Mouse (Mus musculus) megakaryocyte-erythroid progenitor cell, adult 5-6 weeks (primary cell): ENCODE measurements at regions not wholly inside any gene's neighbourhood (a gene's known extent, or its start where the extent isn't known, plus 50 kb on each side); places are given as distances from the start of the nearest gene placed in this dataset.
A peak's percentile ranks its signal among the peaks of the same experiment; 100 is the strongest.
"Not testable (repeated sequence)": the region's sequence is repeated elsewhere in the genome, so short reads cannot be mapped to it uniquely, and the experiment has no call there.

ENCODE experiments used
- ATAC-seq: replicated peaks from 2 replicates; pipeline ENCODE4 v1.8.0; 2016; ENCODE audit warnings: mild to moderate bottlenecking, inconsistent platforms; ENCODE audit not compliant: severe bottlenecking, poor library complexity, low FRiP score, low TSS enrichment

- no peak for ATAC-seq
These were observed 759.3 kb upstream of the Gm38303 start for GRCm38 (mm10) chr3:11094804-11095203.

DNA sequence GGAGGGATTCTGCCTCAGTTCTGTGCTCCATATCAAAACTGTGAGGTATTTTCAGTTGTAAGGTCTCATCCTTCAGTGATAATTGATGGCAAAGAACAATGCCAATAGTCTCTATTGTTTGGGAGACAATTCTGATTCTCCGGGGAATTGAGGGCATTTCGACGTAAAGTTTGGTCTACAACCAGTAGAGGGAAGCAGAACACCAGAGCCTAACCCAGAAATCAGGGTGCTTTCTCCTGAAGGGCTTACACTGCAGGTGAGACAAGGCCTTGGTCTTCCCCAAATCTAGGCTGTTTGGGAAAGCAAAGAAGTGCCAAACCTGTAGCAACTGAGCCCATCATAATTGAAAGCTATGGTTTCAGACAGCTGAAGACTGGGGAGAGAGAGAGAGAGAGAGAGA lies 758.7 kb upstream of the Gm38303 start:
- no peak for ATAC-seq

DNA sequence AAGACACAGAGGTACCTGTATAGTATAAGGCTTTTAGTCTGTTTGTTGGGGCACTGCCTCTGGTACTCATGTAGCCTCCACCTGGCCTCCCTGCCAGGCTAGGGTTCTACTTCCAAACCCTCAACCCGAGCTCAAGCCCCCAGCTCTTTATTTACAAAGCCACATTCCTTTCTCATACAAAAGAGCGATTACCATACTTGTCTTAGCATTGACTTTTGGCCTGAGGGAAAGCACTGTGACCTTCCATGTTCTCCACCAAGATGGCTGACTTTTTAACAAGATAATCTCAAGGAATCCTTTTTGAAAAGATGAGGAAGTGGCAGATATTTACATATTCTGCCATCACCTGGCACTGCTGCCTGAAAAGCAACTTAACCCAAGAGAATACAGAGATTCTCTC lies 747.8 kb upstream of the Gm38303 start:
- ATAC-seq, result no peak

- ATAC-seq, result no peak
These were observed 738.5 kb upstream of the Gm38303 start for GRCm38 (mm10) chr3:11074012-11074411.

DNA sequence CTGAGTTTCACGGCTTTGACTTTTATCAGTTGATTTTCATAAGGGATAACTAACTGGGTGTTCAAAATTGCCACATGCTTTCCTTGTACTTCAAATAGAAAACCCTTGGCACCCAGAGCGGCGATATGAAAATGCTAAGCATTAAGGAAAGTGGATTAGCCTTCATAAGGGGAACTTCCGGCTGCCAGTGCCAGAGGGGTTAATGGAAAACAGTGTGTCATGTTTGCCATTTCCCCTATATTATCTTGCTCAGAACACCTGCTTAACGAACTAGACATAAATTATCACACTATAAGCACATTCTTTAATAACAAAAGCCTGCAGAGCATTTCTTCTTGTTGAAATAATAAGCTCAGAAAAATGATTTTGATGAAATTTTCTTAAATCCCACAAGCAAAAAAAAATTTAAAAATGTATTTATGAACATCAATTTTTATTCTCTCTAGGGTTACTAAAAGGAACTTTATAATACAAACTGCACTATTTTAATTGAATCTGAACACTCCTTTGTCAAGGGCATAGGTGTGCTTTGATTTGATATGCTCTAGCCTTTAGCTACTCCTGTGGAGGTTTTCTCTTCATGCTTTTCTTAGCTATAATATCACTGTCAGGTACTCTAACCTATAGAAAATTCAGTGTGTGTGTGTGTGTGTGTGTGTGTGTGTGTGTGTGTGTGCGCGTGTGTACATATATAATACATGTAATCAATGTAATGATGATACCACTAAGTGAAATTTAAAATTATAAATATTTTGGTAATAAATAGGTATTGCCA lies 699.7 kb upstream of the Gm38303 start:
- ATAC-seq, result peak; percentile 88

DNA sequence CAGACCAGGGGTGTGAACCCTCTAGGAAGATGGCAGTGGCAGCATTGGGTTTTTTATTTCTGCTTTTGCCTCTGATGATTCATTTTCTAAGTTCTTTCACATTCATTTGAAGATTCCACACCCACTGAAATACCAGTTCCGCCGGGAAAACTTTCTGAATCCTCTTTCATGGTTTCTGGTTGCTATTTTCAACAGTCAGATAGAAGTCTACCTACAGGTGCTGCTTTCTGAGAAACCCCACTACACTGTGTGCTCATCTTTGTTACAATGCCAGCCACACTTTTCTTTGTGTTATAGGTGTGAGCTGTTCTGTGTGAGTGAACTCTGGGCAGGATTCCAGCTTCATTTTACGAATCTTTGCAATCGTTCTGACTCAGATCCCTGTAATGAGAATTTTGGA lies 694.5 kb upstream of the Gm38303 start:
- ATAC-seq, result no peak

GRCm38 (mm10) chr3:11024422-11024821 lies 688.9 kb upstream of the Gm38303 start:
- ATAC-seq, result no peak

GRCm38 (mm10) chr3:11020048-11020447 lies 684.6 kb upstream of the Gm38303 start:
- ATAC-seq, result no peak

DNA sequence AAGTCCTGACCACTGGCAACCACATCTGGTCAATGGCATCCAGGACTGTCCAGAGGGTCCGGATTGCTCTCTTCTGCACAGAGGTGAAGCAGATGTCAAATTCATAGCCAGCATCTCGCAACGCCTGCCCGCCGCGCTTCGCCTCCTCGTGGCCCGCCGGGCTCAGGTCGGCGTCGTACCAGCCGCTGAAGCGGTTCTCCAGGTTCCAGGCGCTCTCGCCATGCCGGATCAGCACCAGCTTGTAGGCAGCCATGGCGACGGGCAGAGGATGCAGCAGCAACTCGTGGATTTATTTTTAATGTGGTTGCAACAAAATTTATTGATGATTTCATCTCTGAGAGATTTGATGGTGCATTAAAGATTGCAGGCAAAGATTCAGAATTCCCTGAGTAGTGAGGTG lies 679.4 kb upstream of the Gm38303 start:
- ATAC-seq, result not testable (repeated sequence)

- no peak for ATAC-seq
These were observed 671.9 kb upstream of the Gm38303 start for GRCm38 (mm10) chr3:11007363-11007762.

GRCm38 (mm10) chr3:11006531-11007269 lies 671.2 kb upstream of the Gm38303 start:
- ATAC-seq, result no peak

DNA sequence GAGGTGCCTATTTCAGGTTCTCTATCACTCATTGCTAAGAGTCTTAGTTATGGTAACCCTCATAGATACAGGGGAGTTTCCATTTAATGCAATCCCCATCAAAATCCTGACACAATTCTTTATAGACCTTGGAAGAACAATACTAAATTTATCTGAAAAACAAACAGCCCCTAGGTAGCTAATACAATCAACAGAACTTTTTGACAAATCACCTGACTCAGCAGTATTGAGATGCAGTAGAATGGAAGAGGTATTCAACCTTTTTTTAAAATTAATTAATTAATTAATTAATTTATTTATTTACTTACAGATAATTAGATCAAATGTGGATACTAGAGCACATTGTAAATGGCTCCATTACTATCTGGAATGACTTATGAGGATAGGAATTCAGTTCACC lies 643.5 kb upstream of the Gm38303 start:
- ATAC-seq, result no peak

DNA sequence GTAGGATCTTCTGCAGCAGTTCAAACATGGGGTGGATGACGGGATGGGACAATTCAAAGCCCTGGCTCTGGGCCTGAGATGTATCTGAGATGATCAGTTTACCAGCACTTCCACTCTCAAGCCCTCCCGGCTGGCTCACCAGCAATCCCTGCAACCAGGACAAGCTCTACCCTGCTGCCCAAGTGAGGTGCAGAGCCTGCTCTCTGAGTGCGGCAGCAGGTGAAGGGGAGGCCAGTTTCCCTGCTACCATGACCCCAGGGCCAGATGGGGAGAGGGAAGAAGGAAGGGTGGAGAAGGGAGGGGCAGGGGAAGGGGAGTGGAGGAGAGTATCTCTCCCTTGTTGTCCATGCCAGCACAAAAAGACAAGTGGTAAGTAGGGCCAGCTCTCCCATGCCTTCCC lies 638.9 kb upstream of the Gm38303 start:
- no peak for ATAC-seq

- ATAC-seq, result no peak
These were observed 617.1 kb upstream of the Gm38303 start for GRCm38 (mm10) chr3:10952583-10952982.

GRCm38 (mm10) chr3:10917056-10917455 lies 581.6 kb upstream of the Gm38303 start:
- no peak for ATAC-seq

- ATAC-seq, result no peak
These were observed 556.5 kb upstream of the Gm38303 start for GRCm38 (mm10) chr3:10891981-10892380.
